Mouse (Mus musculus) ES-Bruce4 (cell line): ENCODE results near the gene Shisa2.

Source experiments
- CTCF ChIP-seq: IDR thresholded peaks from one replicate; pipeline ENCODE4 v1.8.1; 2011; ENCODE audit warnings: low read depth, low read length
- EP300 ChIP-seq: IDR thresholded peaks from 2 replicates; pipeline ENCODE4 v1.6.1; 2011; ENCODE audit warnings: low read depth, low read length; ENCODE audit not compliant: insufficient read depth
- POLR2A ChIP-seq: IDR thresholded peaks from one replicate; pipeline ENCODE4 v1.8.1; 2011; ENCODE audit warnings: low read length; ENCODE audit not compliant: insufficient read depth

- TF ChIP-seq CTCF (no peak), EP300 (no peak), POLR2A (no peak)
These were observed 33.2 kb upstream of the Shisa2 start for GRCm38 (mm10) chr14:59591901-59592300.
